Mouse (Mus musculus): ENCODE results near the gene Micall2.
"Not testable (repeated sequence)": the region's sequence is repeated elsewhere in the genome, so short reads cannot be mapped to it uniquely, and the experiment has no call there.

The Micall2 gene

GRCm38 (mm10) chr5:139730712-139731486 lies 5.2 kb downstream of the Micall2 start:
- ATAC-seq (ENCODE audit: low TSS enrichment), result 0 out of 2 replicates have a peak, but pooled peaks have one; percentile 31

- no peak for ATAC-seq (ENCODE audit: low TSS enrichment)
Measured at GRCm38 (mm10) chr5:139727261-139727660, 8.9 kb downstream of the Micall2 start.

- ATAC-seq (ENCODE audit: low TSS enrichment), result no peak
Measured at GRCm38 (mm10) chr5:139726186-139726585, 9.9 kb downstream of the Micall2 start.

- ATAC-seq (ENCODE audit: low TSS enrichment), result no peak
Measured at GRCm38 (mm10) chr5:139724336-139725116, 11.6 kb downstream of the Micall2 start.

- no peak for ATAC-seq (ENCODE audit: low TSS enrichment)
Measured at GRCm38 (mm10) chr5:139723113-139723512, 13.0 kb downstream of the Micall2 start.

GRCm38 (mm10) chr5:139722709-139723108 lies 13.4 kb downstream of the Micall2 start:
- no peak for ATAC-seq (ENCODE audit: low TSS enrichment)

GRCm38 (mm10) chr5:139718949-139719348 lies 17.2 kb downstream of the Micall2 start:
- ATAC-seq (ENCODE audit: low TSS enrichment), result no peak

GRCm38 (mm10) chr5:139718540-139718939 lies 17.6 kb downstream of the Micall2 start:
- no peak for ATAC-seq (ENCODE audit: low TSS enrichment)

GRCm38 (mm10) chr5:139717723-139718122 lies 18.4 kb downstream of the Micall2 start:
- ATAC-seq (ENCODE audit: low TSS enrichment), result peak; percentile 73; the same call in 1 of the 2 replicates

GRCm38 (mm10) chr5:139706496-139706895 lies 29.6 kb downstream of the Micall2 start:
- ATAC-seq (ENCODE audit: low TSS enrichment), result no peak

- no peak for ATAC-seq (ENCODE audit: low TSS enrichment)
Measured at GRCm38 (mm10) chr5:139702905-139703304, 33.2 kb downstream of the Micall2 start.

- no peak for ATAC-seq (ENCODE audit: low TSS enrichment)
Measured at GRCm38 (mm10) chr5:139702236-139702635, 33.9 kb downstream of the Micall2 start.

- ATAC-seq (ENCODE audit: low TSS enrichment), result no peak
Measured at GRCm38 (mm10) chr5:139696954-139697353, 39.2 kb downstream of the Micall2 start.

- not testable (repeated sequence) for ATAC-seq (ENCODE audit: low TSS enrichment)
Measured at GRCm38 (mm10) chr5:139695876-139696275, 40.3 kb downstream of the Micall2 start.

- ATAC-seq (ENCODE audit: low TSS enrichment), result no peak
Measured at GRCm38 (mm10) chr5:139694989-139695571, 41.1 kb downstream of the Micall2 start.

- no peak for ATAC-seq (ENCODE audit: low TSS enrichment)
Measured at GRCm38 (mm10) chr5:139694292-139694988, 41.7 kb downstream of the Micall2 start.

- no peak for ATAC-seq (ENCODE audit: low TSS enrichment)
Measured at GRCm38 (mm10) chr5:139690791-139691190, 45.3 kb downstream of the Micall2 start.

GRCm38 (mm10) chr5:139688356-139688755 lies 47.8 kb downstream of the Micall2 start:
- ATAC-seq (ENCODE audit: low TSS enrichment), result no peak

- no peak for ATAC-seq (ENCODE audit: low TSS enrichment)
Measured at GRCm38 (mm10) chr5:139687646-139688045, 48.5 kb downstream of the Micall2 start.

- ATAC-seq (ENCODE audit: low TSS enrichment), result no peak; the same call in 1 of the 2 replicates
Measured at GRCm38 (mm10) chr5:139686530-139687249, 49.4 kb downstream of the Micall2 start.

- no peak for ATAC-seq (ENCODE audit: low TSS enrichment)
Measured at GRCm38 (mm10) chr5:139683228-139683627, 52.9 kb downstream of the Micall2 start.
